Mouse (Mus musculus): ENCODE results near the gene Ctrb1.
"Not testable (repeated sequence)": the region's sequence is repeated elsewhere in the genome, so short reads cannot be mapped to it uniquely, and the experiment has no call there.

DNA sequence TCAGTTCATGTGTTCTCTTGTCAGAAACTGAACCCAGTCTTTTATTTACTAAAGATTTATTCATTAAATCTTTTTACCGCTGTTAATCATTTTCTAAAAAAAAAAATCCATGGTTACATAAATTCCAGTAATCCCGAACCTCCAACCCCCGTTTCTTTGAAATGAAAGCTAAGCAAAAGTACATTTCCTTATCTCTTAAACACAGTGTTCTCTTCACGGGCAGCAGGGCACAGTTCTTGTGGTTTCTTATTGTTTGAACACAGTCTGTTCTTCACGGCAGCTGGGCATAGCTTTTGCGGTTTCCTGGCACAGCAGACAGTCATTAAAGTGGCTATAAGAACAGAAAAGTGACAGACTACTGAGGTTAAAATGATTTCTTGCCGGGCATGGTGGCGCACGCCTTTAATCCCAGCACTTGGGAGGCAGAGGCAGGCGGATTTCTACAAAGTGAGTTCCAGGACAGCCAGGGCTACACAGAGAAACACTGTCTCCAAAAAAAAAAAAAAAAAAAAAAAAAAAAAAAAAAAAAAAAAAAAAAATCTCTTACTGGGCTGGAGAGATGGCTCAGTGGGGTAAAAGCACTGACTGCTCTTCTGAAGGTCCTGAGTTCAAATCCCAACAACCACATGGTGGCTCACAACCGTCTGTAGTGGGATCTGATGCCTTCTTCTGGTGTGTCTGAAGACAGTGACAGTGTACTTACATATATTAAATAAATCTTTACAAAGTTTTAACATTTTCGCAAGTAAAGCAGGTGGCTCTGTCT, 46.3 kb downstream of the Ctrb1 start:
- not testable (repeated sequence) for TF ChIP-seq CTCF (IDR thresholded peaks at IDR 0.05; ENCODE audit: insufficient read depth, low read length); POLR2A (IDR thresholded peaks at IDR 0.05; ENCODE audit: borderline replicate concordance, extremely low read depth, low read depth, low read length)
